Mouse (Mus musculus): ENCODE measurements at regions not wholly inside any gene's neighbourhood (a gene's known extent, or its start where the extent isn't known, plus 50 kb on each side); places are given as distances from the start of the nearest gene placed in this dataset.
A peak's percentile ranks its signal among the peaks of the same experiment; 100 is the strongest.

DNA sequence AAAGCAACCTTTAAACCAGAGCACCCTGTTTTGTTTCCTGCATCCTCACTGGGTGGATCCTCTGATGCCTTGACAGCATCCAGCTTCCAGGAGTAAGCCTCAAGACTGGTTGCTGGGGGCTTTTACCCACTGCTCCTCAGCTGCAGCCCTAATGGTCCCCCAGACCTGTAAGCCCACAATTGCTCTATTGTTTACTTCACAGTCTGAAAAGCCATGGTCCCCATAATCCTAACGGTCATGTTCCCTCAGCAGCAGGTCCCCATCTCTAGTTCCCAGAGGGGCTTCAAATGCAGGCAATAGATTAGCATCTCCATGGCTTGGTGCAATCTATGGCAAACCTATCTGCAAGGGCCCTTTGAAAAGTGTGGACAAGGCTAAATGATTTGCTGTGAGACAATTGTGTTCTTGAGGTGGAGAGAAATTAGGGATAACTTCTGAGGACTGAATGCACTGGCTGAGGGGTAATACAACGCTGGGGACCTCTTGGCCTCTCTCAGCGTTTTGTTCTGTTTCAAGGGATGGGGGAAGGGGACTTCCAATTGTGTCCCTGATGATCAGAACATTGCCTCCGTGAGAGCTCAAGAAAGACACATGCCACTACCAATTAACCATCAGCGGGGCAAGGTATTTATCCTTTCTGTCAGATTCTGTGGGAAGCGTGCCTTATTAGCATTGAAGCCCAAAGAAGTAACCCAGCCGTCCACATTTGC lies 341.1 kb upstream of the Adgrl2 start:
- peak overlapping the region; percentile 79 for H3K27ac ChIP-seq
- peaks cover 64% of the 10 kb centered on the region for H3K4me1 ChIP-seq
- DNase-seq (ENCODE audit: extremely low spot score, low spot score): peak; percentile 55
- peaks cover 40% of the 10 kb centered on the region for H3K27me3 ChIP-seq (ENCODE audit: poor library complexity, severe bottlenecking)
- H3K4me3 ChIP-seq: no peak overlapping the region
- no peaks in the 10 kb centered on the region for H3K9me3 ChIP-seq
- no peaks in the 10 kb centered on the region for H3K36me3 ChIP-seq (replicated peaks)
- 15% methylated on average over 7 of the region's 7 CpGs for WGBS

GRCm38 (mm10) chr3:149330716-149331115 lies 340.4 kb upstream of the Adgrl2 start:
- Histone ChIP-seq H3K9me3 (no peaks in the 10 kb centered on the region), H3K27ac (peak overlapping the region; percentile 79), H3K4me3 (no peak overlapping the region), H3K27me3 (ENCODE audit: poor library complexity, severe bottlenecking) (peaks cover 33% of the 10 kb centered on the region), H3K36me3 (replicated peaks) (no peaks in the 10 kb centered on the region), H3K4me1 (peaks cover 64% of the 10 kb centered on the region)
- DNase-seq (ENCODE audit: extremely low spot score, low spot score): no peak
- WGBS: 72% methylated on average over 10 of the region's 10 CpGs

- WGBS: 78% methylated on average over 10 of the region's 10 CpGs
- Histone ChIP-seq H3K4me3 (no peak overlapping the region), H3K27me3 (ENCODE audit: poor library complexity, severe bottlenecking) (peaks cover 29% of the 10 kb centered on the region), H3K4me1 (peaks cover 63% of the 10 kb centered on the region), H3K27ac (peak overlapping the region; percentile 79), H3K9me3 (no peaks in the 10 kb centered on the region), H3K36me3 (replicated peaks) (no peaks in the 10 kb centered on the region)
- DNase-seq (ENCODE audit: extremely low spot score, low spot score): no peak
Observed at GRCm38 (mm10) chr3:149330041-149330440, 339.7 kb upstream of the Adgrl2 start.

DNA sequence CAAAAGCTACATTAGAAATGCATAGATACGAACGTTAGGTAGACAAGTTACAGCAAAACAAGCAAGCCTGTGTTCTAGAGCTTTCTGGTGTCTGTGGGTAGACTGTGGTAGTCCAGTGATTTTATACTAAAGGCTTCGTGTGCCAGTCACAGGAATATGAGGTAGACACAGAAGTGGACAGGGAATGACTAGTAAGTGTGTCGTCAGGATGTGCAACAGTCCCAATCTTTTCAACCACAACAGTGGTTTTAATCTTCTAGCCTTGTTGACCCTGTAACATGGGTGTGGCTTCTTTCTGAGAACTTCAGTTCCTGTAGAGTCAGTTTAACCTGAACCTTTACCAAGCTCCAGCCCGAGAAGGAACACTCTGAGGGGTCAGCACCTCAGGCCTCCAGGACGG lies 339.3 kb upstream of the Adgrl2 start:
- no peak overlapping the region for H3K4me3 ChIP-seq
- peaks cover 24% of the 10 kb centered on the region for H3K27me3 ChIP-seq (ENCODE audit: poor library complexity, severe bottlenecking)
- H3K4me1 ChIP-seq: peaks cover 63% of the 10 kb centered on the region
- DNase-seq (ENCODE audit: extremely low spot score, low spot score): no peak
- H3K27ac ChIP-seq: peak overlapping the region; percentile 79
- WGBS: 89% methylated on average over 6 of the region's 6 CpGs
- no peaks in the 10 kb centered on the region for H3K9me3 ChIP-seq
- no peaks in the 10 kb centered on the region for H3K36me3 ChIP-seq (replicated peaks)

DNA sequence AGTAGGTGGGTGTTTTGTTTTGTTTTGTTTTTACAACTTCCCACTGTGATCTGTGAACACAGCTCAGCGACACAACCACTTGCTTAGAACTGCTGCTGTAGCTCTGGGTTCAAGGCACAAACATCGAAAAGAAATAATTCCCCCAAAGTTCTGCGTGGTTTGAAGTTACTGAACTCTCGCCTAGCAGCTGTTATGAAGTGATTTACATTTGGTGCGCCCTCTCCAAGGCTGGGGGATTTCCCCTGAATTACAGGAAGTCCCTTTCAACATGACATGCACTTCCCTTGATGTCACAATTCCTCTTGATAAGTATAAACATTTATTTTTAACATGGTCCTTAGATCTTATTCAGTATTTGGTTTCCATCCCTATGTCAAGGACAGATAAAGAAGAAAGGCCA lies 336.3 kb upstream of the Adgrl2 start:
- 0 out of 2 replicates have a peak, but pooled peaks cover 3% of the 10 kb centered on the region for H3K9me3 ChIP-seq
- 81% methylated on average over 5 of the region's 5 CpGs for WGBS
- H3K4me3 ChIP-seq: no peak overlapping the region
- no peaks in the 10 kb centered on the region for H3K27me3 ChIP-seq (ENCODE audit: poor library complexity, severe bottlenecking)
- DNase-seq (ENCODE audit: extremely low spot score, low spot score): no peak
- H3K4me1 ChIP-seq: peaks cover 44% of the 10 kb centered on the region
- no peaks in the 10 kb centered on the region for H3K36me3 ChIP-seq (replicated peaks)
- H3K27ac ChIP-seq: no peak overlapping the region

DNA sequence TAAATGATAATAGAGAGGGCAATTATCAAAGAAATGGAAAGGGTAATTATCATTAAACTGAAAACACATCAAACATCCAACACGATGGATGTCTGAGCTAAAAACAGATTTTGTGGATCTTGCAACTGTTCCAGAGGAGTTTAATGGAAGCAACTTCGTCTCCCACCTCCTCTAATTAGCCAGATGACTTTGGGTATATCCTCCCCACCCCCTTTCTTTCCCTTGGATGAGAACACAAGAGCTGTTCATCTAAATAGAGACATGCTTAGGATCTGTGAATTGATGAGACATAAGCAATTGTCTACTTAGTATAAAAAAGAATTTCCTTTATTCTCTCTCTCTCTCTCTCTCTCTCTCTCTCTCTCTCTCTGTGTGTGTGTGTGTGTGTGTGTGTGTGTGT lies 333.7 kb upstream of the Adgrl2 start:
- DNase-seq (ENCODE audit: extremely low spot score, low spot score): no peak
- Histone ChIP-seq H3K9me3 (0 out of 2 replicates have a peak, but pooled peaks cover 6% of the 10 kb centered on the region), H3K4me3 (no peak overlapping the region), H3K27ac (no peak overlapping the region), H3K27me3 (ENCODE audit: poor library complexity, severe bottlenecking) (no peaks in the 10 kb centered on the region), H3K36me3 (replicated peaks) (no peaks in the 10 kb centered on the region), H3K4me1 (peaks cover 24% of the 10 kb centered on the region)
- WGBS: 80% methylated on average over 2 of the region's 2 CpGs

DNA sequence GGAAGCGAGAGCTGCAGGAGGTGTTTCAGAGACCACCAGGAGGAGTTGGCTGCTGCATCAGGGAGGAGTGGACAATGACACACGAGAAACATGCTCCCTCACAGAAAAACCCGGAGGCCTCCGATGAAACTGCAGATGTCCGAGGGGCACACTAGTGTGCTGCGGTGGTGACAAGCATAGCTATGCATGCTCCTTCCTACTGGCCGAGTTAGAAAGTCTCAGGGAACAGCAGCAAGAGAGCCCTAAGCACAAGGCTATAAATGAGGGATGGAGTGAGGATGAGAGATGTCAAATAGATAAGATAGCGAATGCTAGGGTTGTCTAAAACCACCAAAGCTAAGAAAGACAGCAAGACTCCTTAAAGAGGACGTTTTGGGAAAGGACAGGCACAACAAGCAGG lies 328.4 kb upstream of the Adgrl2 start:
- H3K27ac ChIP-seq: no peak overlapping the region
- WGBS: 70% methylated on average over 9 of the region's 9 CpGs
- H3K4me1 ChIP-seq: peaks cover 22% of the 10 kb centered on the region
- H3K9me3 ChIP-seq: 0 out of 2 replicates have a peak, but pooled peaks cover 6% of the 10 kb centered on the region
- H3K36me3 ChIP-seq (replicated peaks): no peaks in the 10 kb centered on the region
- no peaks in the 10 kb centered on the region; the same call in 1 of the 2 replicates for H3K27me3 ChIP-seq (ENCODE audit: poor library complexity, severe bottlenecking)
- no peak overlapping the region for H3K4me3 ChIP-seq
- no peak for DNase-seq (ENCODE audit: extremely low spot score, low spot score)

GRCm38 (mm10) chr3:149314258-149314657 lies 323.9 kb upstream of the Adgrl2 start:
- Histone ChIP-seq H3K36me3 (replicated peaks) (no peaks in the 10 kb centered on the region), H3K4me1 (peaks cover 31% of the 10 kb centered on the region), H3K27ac (peak overlapping the region; percentile 12; the same call in 1 of the 2 replicates), H3K4me3 (no peak overlapping the region), H3K9me3 (peaks cover 3% of the 10 kb centered on the region; the same call in 1 of the 2 replicates), H3K27me3 (ENCODE audit: poor library complexity, severe bottlenecking) (no peaks in the 10 kb centered on the region; the same call in 1 of the 2 replicates)
- DNase-seq (ENCODE audit: extremely low spot score, low spot score): no peak
- WGBS: 34% methylated on average over 4 of the region's 4 CpGs

- Histone ChIP-seq H3K4me3 (no peak overlapping the region), H3K9me3 (peaks cover 3% of the 10 kb centered on the region; the same call in 1 of the 2 replicates), H3K27ac (peak overlapping the region; percentile 61), H3K27me3 (ENCODE audit: poor library complexity, severe bottlenecking) (no peaks in the 10 kb centered on the region; the same call in 1 of the 2 replicates), H3K36me3 (replicated peaks) (no peaks in the 10 kb centered on the region), H3K4me1 (peaks cover 27% of the 10 kb centered on the region)
- DNase-seq (ENCODE audit: extremely low spot score, low spot score): no peak
- WGBS: 61% methylated on average over 6 of the region's 6 CpGs
Observed at GRCm38 (mm10) chr3:149313217-149313616, 322.9 kb upstream of the Adgrl2 start.

GRCm38 (mm10) chr3:149311576-149311975 lies 321.2 kb upstream of the Adgrl2 start:
- Histone ChIP-seq H3K4me3 (no peak overlapping the region), H3K36me3 (replicated peaks) (no peaks in the 10 kb centered on the region), H3K27me3 (ENCODE audit: poor library complexity, severe bottlenecking) (no peaks in the 10 kb centered on the region; the same call in 1 of the 2 replicates), H3K4me1 (peaks cover 43% of the 10 kb centered on the region), H3K9me3 (peaks cover 3% of the 10 kb centered on the region; the same call in 1 of the 2 replicates), H3K27ac (no peak overlapping the region)
- DNase-seq (ENCODE audit: extremely low spot score, low spot score): no peak
- 91% methylated on average over 8 of the region's 8 CpGs for WGBS

DNA sequence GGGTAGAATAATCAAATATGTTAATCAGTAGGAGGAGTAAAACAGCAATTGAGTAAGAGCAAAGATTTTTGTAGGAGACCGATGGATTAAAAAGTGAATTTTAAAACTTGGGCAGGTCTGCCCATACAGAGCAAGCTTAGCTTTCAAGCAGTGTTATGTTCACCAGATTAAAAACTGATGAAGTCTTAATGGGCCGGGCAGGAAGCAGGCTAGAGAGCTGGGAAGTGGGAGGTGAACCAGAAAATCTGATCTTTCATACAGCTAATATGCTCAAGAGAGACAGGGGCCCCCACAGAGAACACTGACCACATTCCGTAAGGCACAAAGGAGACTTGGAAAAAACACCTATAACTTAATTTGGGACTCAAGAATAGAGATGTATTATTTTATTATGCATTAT lies 316.4 kb upstream of the Adgrl2 start:
- WGBS: 23% methylated on average over 3 of the region's 3 CpGs
- H3K27ac ChIP-seq: peak overlapping the region; percentile 72
- peaks cover 3% of the 10 kb centered on the region; the same call in 1 of the 2 replicates for H3K9me3 ChIP-seq
- no peaks in the 10 kb centered on the region for H3K36me3 ChIP-seq (replicated peaks)
- DNase-seq (ENCODE audit: extremely low spot score, low spot score): peak; percentile 38
- H3K4me1 ChIP-seq: peaks cover 51% of the 10 kb centered on the region
- H3K27me3 ChIP-seq (ENCODE audit: poor library complexity, severe bottlenecking): no peaks in the 10 kb centered on the region
- H3K4me3 ChIP-seq: no peak overlapping the region

- no peaks in the 10 kb centered on the region for H3K27me3 ChIP-seq (ENCODE audit: poor library complexity, severe bottlenecking)
- H3K9me3 ChIP-seq: no peaks in the 10 kb centered on the region
- peak overlapping the region; percentile 72 for H3K27ac ChIP-seq
- H3K4me1 ChIP-seq: peaks cover 51% of the 10 kb centered on the region
- H3K36me3 ChIP-seq (replicated peaks): no peaks in the 10 kb centered on the region
- no peak overlapping the region for H3K4me3 ChIP-seq
- DNase-seq (ENCODE audit: extremely low spot score, low spot score): no peak
- 20% methylated on average over 5 of the region's 5 CpGs for WGBS
Observed at GRCm38 (mm10) chr3:149306291-149306690, 315.9 kb upstream of the Adgrl2 start.

GRCm38 (mm10) chr3:149305440-149305839 lies 315.1 kb upstream of the Adgrl2 start:
- Histone ChIP-seq H3K27me3 (ENCODE audit: poor library complexity, severe bottlenecking) (no peaks in the 10 kb centered on the region), H3K4me3 (no peak overlapping the region), H3K9me3 (no peaks in the 10 kb centered on the region), H3K4me1 (peaks cover 54% of the 10 kb centered on the region), H3K27ac (peak overlapping the region; percentile 72), H3K36me3 (replicated peaks) (no peaks in the 10 kb centered on the region)
- 71% methylated on average over 5 of the region's 5 CpGs for WGBS
- no peak for DNase-seq (ENCODE audit: extremely low spot score, low spot score)
